ENCODE assay signal across 9 mouse cellular contexts in the genomic region with DNA sequence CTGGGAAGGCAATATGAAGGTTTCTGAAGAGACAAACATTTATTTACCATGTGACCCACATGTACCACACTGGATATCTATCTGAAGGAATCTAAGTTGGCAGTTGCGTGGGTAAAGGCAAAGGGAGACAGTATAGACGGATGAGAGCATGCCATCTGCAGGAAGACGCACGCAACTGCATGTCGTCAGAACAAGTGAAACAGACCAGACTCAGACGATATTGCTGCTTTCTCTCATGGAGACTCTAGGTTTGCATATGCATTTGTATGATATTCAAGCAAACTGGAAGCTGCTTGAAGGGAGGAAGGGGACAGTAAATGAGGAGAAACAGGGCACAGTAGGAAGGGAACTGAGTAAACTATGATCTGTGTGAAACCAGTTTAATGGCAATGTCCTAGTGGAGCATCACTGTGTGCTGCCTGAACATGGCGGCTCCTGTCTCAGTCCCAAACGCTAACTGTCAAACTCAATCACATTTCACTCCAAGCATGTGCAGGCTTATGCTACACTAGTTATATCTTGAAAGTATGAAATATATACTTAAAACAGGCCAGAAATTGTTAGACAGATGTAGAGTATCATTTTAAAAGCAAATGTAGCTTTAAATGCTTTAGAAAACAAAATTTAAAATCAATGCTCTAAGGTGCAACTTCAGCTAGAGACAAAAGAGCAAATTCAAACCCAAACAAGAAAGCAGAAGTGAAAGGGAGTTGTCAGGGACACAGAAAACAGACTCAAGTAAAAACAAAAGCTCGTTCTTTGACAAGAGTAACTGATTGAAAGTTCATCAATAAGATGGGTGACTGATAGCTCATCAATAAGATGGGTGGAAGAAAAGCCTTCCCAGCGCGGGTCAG. TPM values are rescaled to one million over a fixed set of nuclear protein-coding genes. Genes with fewer than 3 reads are reported as not detected.
DNase-seq lines count a peak whose midpoint lies in the region; ATAC-seq and TF ChIP-seq lines count a peak whose summit lies in the region.
"Had no signal": no experiment of that assay in that cellular context is flagged by ENCODE, and none has a peak within 500 bp of the region (broad histone marks: within the 10 kb centered on the region; RNA-seq: fewer than 3 reads in every experiment).

No protein-coding gene starts in this region.

- 56% methylated on average over 11 of the region's 11 CpGs for WGBS in heart, postnatal 0 days
- 60% methylated on average over 11 of the region's 11 CpGs for WGBS in heart, embryonic 10.5 days
- 33% methylated on average over 11 of the region's 11 CpGs for whole genome bisulfite sequencing in bone marrow, adult 2 months
- WGBS in liver, embryonic 15.5 days (ENCODE audit: insufficient replicate concordance) = 40% methylated on average over 11 of the region's 11 CpGs

- peak; percentile 11 for DNase-seq in heart, postnatal 0 days (ENCODE audit: low spot score)
- no peak for DNase-seq in heart, embryonic 10.5 days (ENCODE audit: low spot score)
- peak; percentile 35 to 61 for DNase-seq in CD8-positive naive resting alpha-beta T cell, adult 2 months (ENCODE audit: low read depth in 2 of 2, low spot score in 2 of 2)
- peak; percentile 51 to 70 for DNase-seq in spleen, postnatal 36 days (ENCODE audit: low spot score in 2 of 2)
- no peak for DNase-seq in yolk sac, embryonic 10.5 days (ENCODE audit: low spot score)
- DNase-seq in urinary bladder, adult 18-20 months (ENCODE audit: low spot score in 2 of 2) = no peak

- ATAC-seq in heart, postnatal 0 days (ENCODE audit: insufficient read depth, low read depth) = no peak
- ATAC-seq in liver, embryonic 15.5 days (ENCODE audit: insufficient read depth) = no peak

- no peaks in the 10 kb centered on the region for H3K9me3 ChIP-seq in heart, postnatal 0 days (replicated peaks; ENCODE audit: control insufficient read depth, low read length)
- no peaks in the 10 kb centered on the region for H3K9me3 ChIP-seq in heart, embryonic 10.5 days
- H3K9me3 ChIP-seq in liver, embryonic 15.5 days (replicated peaks) = no peaks in the 10 kb centered on the region
- H3K9me3 ChIP-seq: embryonic facial prominence, embryonic 13.5 days had no signal

- peak; percentile 60 for TF ChIP-seq CTCF in heart, postnatal 0 days (IDR thresholded peaks at IDR 0.05; ENCODE audit: low read depth)
- TF ChIP-seq CTCF in bone marrow, adult 2 months (IDR thresholded peaks at IDR 0.05; ENCODE audit: control insufficient read depth, insufficient read depth, low read length) = peak; percentile 86

- H3K36me3 ChIP-seq in heart, postnatal 0 days (replicated peaks; ENCODE audit: control insufficient read depth, insufficient read depth, low read length) = 0 out of 2 replicates have a peak, but pooled peaks cover 7% of the 10 kb centered on the region
- H3K36me3 ChIP-seq in heart, embryonic 10.5 days = peaks cover 11% of the 10 kb centered on the region
- peaks cover 12% of the 10 kb centered on the region for H3K36me3 ChIP-seq in liver, embryonic 15.5 days (replicated peaks)

- TF ChIP-seq POLR2A in bone marrow, adult 2 months (IDR thresholded peaks at IDR 0.05; ENCODE audit: borderline replicate concordance, control insufficient read depth, low read depth, low read length) = no peak

- no peaks in the 10 kb centered on the region for H3K4me1 ChIP-seq in heart, postnatal 0 days (ENCODE audit: control insufficient read depth, insufficient read depth)
- H3K4me1 ChIP-seq in heart, embryonic 10.5 days = no peaks in the 10 kb centered on the region
- peaks cover 8% of the 10 kb centered on the region; the same call in 1 of the 2 replicates for H3K4me1 ChIP-seq in bone marrow, adult 2 months (ENCODE audit: control insufficient read depth, insufficient read depth, low read length)
- peaks cover 12% of the 10 kb centered on the region; the same call in 1 of the 2 replicates for H3K4me1 ChIP-seq in liver, embryonic 15.5 days (replicated peaks)
- H3K4me1 ChIP-seq: embryonic facial prominence, embryonic 13.5 days had no signal

- no peak overlapping the region for H3K9ac ChIP-seq in heart, postnatal 0 days (replicated peaks; ENCODE audit: low read depth, low read length)
- no peak overlapping the region for H3K9ac ChIP-seq in liver, embryonic 15.5 days
- H3K9ac ChIP-seq: embryonic facial prominence, embryonic 13.5 days had no signal

- TF ChIP-seq EP300 in heart, postnatal 0 days (IDR thresholded peaks at IDR 0.05; ENCODE audit: low read depth) = no peak

- no peak overlapping the region for H3K4me2 ChIP-seq in heart, postnatal 0 days (ENCODE audit: low read depth, low read length)
- peak overlapping the region; percentile 24; the same call in 1 of the 2 replicates for H3K4me2 ChIP-seq in liver, embryonic 15.5 days
- H3K4me2 ChIP-seq: embryonic facial prominence, embryonic 13.5 days had no signal

- H3K27me3 ChIP-seq in heart, postnatal 0 days (ENCODE audit: control insufficient read depth, insufficient read depth, low read length) = no peaks in the 10 kb centered on the region
- no peaks in the 10 kb centered on the region for H3K27me3 ChIP-seq in heart, embryonic 10.5 days (ENCODE audit: insufficient read depth, poor library complexity, severe bottlenecking)
- H3K27me3 ChIP-seq in liver, embryonic 15.5 days = no peaks in the 10 kb centered on the region
- H3K27me3 ChIP-seq: embryonic facial prominence, embryonic 13.5 days had no signal

- no peak overlapping the region for H3K27ac ChIP-seq in heart, postnatal 0 days (ENCODE audit: low read depth)
- H3K27ac ChIP-seq in heart, embryonic 10.5 days = no peak overlapping the region
- peak overlapping the region; percentile 36 for H3K27ac ChIP-seq in bone marrow, adult 2 months (ENCODE audit: control insufficient read depth, insufficient read depth, low read depth, low read length, poor library complexity)
- no peak overlapping the region for H3K27ac ChIP-seq in liver, embryonic 15.5 days (replicated peaks)
- H3K27ac ChIP-seq: embryonic facial prominence, embryonic 13.5 days had no signal

- H3K4me3 ChIP-seq in heart, postnatal 0 days (ENCODE audit: low read depth, low read length) = no peak overlapping the region
- no peak overlapping the region for H3K4me3 ChIP-seq in heart, embryonic 10.5 days
- no peak overlapping the region for H3K4me3 ChIP-seq in bone marrow, adult 2 months (replicated peaks; ENCODE audit: control insufficient read depth, low read depth, low read length)
- H3K4me3 ChIP-seq in liver, embryonic 15.5 days (replicated peaks) = no peak overlapping the region
- H3K4me3 ChIP-seq: embryonic facial prominence, embryonic 13.5 days had no signal

RNA-seq across cellular contexts. Expression of gene Tex9, which starts 24.2 kb away (rescaled TPM):
- 0.76 and 9.7 TPM in 2 replicates for total RNA-seq in heart, postnatal 0 days (2014; rRNA removed; ENCODE audit: low replicate concordance)
- polyA plus RNA-seq in heart, postnatal 0 days (2015; fragmentation: Nextera tagmentation; extraction: Ambion mirVana) = 6.3 and 8.4 TPM in 2 replicates
- 16.6 and 27.0 TPM in 2 replicates for polyA plus RNA-seq in heart, embryonic 10.5 days (2016; fragmentation: Nextera tagmentation; extraction: Ambion mirVana)
- polyA plus RNA-seq in bone marrow, adult 2 months (2011; ENCODE audit: insufficient read depth, insufficient read length, low replicate concordance, missing spikeins) = 9.6 and 20.6 TPM in 2 replicates
- polyA plus RNA-seq in liver, embryonic 15.5 days (2015; fragmentation: Nextera tagmentation; extraction: Ambion mirVana) = 3.8 and 4.2 TPM in 2 replicates

RNA-seq across cellular contexts. Expression of gene Mns1, which starts 30.0 kb away (rescaled TPM):
- total RNA-seq in heart, postnatal 0 days (2014; rRNA removed; ENCODE audit: low replicate concordance) = 1.1 and 2.3 TPM in 2 replicates
- 4.7 and 5.1 TPM in 2 replicates for polyA plus RNA-seq in heart, postnatal 0 days (2015; fragmentation: Nextera tagmentation; extraction: Ambion mirVana)
- polyA plus RNA-seq in heart, embryonic 10.5 days (2016; fragmentation: Nextera tagmentation; extraction: Ambion mirVana) = 22.0 and 34.1 TPM in 2 replicates
- polyA plus RNA-seq in bone marrow, adult 2 months (2011; ENCODE audit: insufficient read depth, insufficient read length, low replicate concordance, missing spikeins) = 47.2 and 66.3 TPM in 2 replicates
- polyA plus RNA-seq in liver, embryonic 15.5 days (2015; fragmentation: Nextera tagmentation; extraction: Ambion mirVana) = 78.9 and 85.1 TPM in 2 replicates

Comparison
In these comparisons a context has a peak if more than half of its experiments do, and no peak if none do; other contexts are left out.
1. DNase-seq: peak in heart, postnatal 0 days (single experiment), CD8-positive naive resting alpha-beta T cell, adult 2 months (2 of 2) and spleen, postnatal 36 days (2 of 2); none in heart, embryonic 10.5 days (single experiment), yolk sac, embryonic 10.5 days (single experiment) and urinary bladder, adult 18-20 months (0 of 2).